Mouse (Mus musculus): ENCODE results near the gene 6430628N08Rik.

DNA sequence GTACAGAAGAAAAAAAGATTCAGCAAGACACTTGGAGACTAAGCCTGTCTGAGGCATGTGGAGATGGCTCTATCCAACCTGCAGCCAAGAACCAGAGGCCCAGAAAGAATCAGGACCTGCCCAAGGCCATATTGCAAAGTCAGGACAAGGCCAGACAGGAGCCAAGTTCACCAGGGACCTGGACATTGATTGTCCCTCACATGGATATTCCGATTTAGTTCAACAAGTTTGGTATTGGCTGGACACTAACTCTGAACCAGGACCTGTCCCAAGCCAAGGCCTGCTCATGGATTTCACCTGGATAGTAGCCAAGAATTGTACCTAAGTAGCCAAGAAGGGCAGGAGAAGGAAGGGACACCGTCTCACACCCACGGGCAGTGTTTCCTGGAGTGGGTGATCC lies 16.3 kb downstream of the 6430628N08Rik start:
- TF ChIP-seq GATA1 (IDR thresholded peaks at IDR 0.05; ENCODE audit: borderline replicate concordance, low read length) = no peak
- no peak for TF ChIP-seq FLI1 (IDR thresholded peaks at IDR 0.05; ENCODE audit: low read length)

Measured in megakaryocyte, embryonic 14.5 days (primary cell).